Comparison of ENCODE assay signal across 9 mouse cellular contexts in genomic region chr2:80275136-80275535, GRCm38 (mm10). TPM values are rescaled to one million over a fixed set of nuclear protein-coding genes. Genes with fewer than 3 reads are reported as not detected.
DNase-seq lines count a peak whose midpoint lies in the region; ATAC-seq and TF ChIP-seq lines count a peak whose summit lies in the region.
"Had no signal": no experiment of that assay in that cellular context is flagged by ENCODE, and none has a peak within 500 bp of the region (broad histone marks: within the 10 kb centered on the region; RNA-seq: fewer than 3 reads in every experiment).

No protein-coding gene starts in this region.

- peak; percentile 67 for TF ChIP-seq CTCF in left cerebral cortex, adult 2 months (IDR thresholded peaks at IDR 0.05)

- H3K4me1 ChIP-seq in midbrain, embryonic 12.5 days: no peaks in the 10 kb centered on the region

- no peak overlapping the region for H3K4me3 ChIP-seq in left cerebral cortex, adult 2 months
- no peak overlapping the region for H3K4me3 ChIP-seq in midbrain, embryonic 12.5 days

- H3K36me3 ChIP-seq in midbrain, embryonic 12.5 days: no peaks in the 10 kb centered on the region

- DNase-seq in adrenal gland, postnatal 10 days: peak; percentile 47
- no peak for DNase-seq in adrenal gland, postnatal 4 days (ENCODE audit: low spot score in 2 of 2)
- DNase-seq in left cerebral cortex, adult 2 months (ENCODE audit: extremely low spot score in 1 of 2, low spot score in 2 of 2): peak; percentile 40 to 51
- no peak for DNase-seq in left cerebral cortex, adult 11 months (ENCODE audit: low spot score)
- peak; percentile 14 for DNase-seq in adrenal gland, postnatal 14 days
- DNase-seq in gastrocnemius, adult 18-20 months (ENCODE audit: low spot score): no peak

- no peaks in the 10 kb centered on the region for H3K27me3 ChIP-seq in midbrain, embryonic 12.5 days

- intact Hi-C loops in left cerebral cortex, adult 2 months (cut with DNase I): loop anchor here (5.0 kb wide), 1 partner anchor 763 kb away; no protein-coding TSS in a partner anchor

- 48% methylated on average over 2 of the region's 2 CpGs for WGBS in midbrain, embryonic 12.5 days

- H3K4me2 ChIP-seq in midbrain, embryonic 12.5 days (replicated peaks): no peak overlapping the region

- no peaks in the 10 kb centered on the region for H3K9me3 ChIP-seq in midbrain, embryonic 12.5 days

- ATAC-seq in hematopoietic stem cell, adult 5-6 weeks (replicated peaks in 1 of 2; ENCODE audit: insufficient read depth in 1 of 2, low FRiP score in 2 of 2, low TSS enrichment in 1 of 2, low read depth in 1 of 2, poor library complexity in 2 of 2, severe bottlenecking in 2 of 2): peak; percentile 59 to 66; a peak in 2 of 4 replicates
- 0 out of 2 replicates have a peak, but pooled peaks have one; percentile 39 for ATAC-seq in midbrain, embryonic 12.5 days (ENCODE audit: low FRiP score, low read depth)

- H3K27ac ChIP-seq in left cerebral cortex, adult 2 months: no peak overlapping the region
- H3K27ac ChIP-seq in midbrain, embryonic 12.5 days (replicated peaks): no peak overlapping the region

- no peak overlapping the region for H3K9ac ChIP-seq in midbrain, embryonic 12.5 days (replicated peaks)

RNA-seq across cellular contexts. Expression of gene Prdx6b, which starts 17.1 kb away (rescaled TPM):
- total RNA-seq in adrenal gland, postnatal 10 days (2021): not detected
- total RNA-seq in adrenal gland, postnatal 4 days (2021): not detected
- total RNA-seq in left cerebral cortex, adult 2 months (2021): not detected
- total RNA-seq in adrenal gland, postnatal 14 days (2021): not detected in 2 replicates
- not detected in 2 replicates for total RNA-seq in hematopoietic stem cell, adult 5-6 weeks (2017)
- polyA plus RNA-seq in midbrain, embryonic 12.5 days (2016; fragmentation: Nextera tagmentation; extraction: Ambion mirVana): not detected in 2 replicates
- total RNA-seq in gastrocnemius, adult 18-20 months (2021): not detected
- polyA plus RNA-seq: lung, embryonic 16.5 days had no signal

RNA-seq across cellular contexts. Expression of gene Dnajc10, which starts 40.1 kb away (rescaled TPM):
- total RNA-seq in adrenal gland, postnatal 10 days (2021): 10 to 100 TPM; 46.3 to 51.6 TPM
- 10 to 100 TPM; 68.5 to 74.9 TPM for total RNA-seq in adrenal gland, postnatal 4 days (2021)
- total RNA-seq in left cerebral cortex, adult 2 months (2021): 10 to 100 TPM; 66.2 to 70.1 TPM
- total RNA-seq in adrenal gland, postnatal 14 days (2021): 43.0 and 48.3 TPM in 2 replicates
- total RNA-seq in hematopoietic stem cell, adult 5-6 weeks (2017): 98.7 and 107 TPM in 2 replicates
- 89.7 and 90.8 TPM in 2 replicates for polyA plus RNA-seq in midbrain, embryonic 12.5 days (2016; fragmentation: Nextera tagmentation; extraction: Ambion mirVana)
- 10 to 100 TPM; 21.6 to 22.2 TPM for total RNA-seq in gastrocnemius, adult 18-20 months (2021)

Comparison
In these comparisons a context has a peak if more than half of its experiments do, and no peak if none do; other contexts are left out.
1. DNase-seq: peak in adrenal gland, postnatal 10 days (single experiment), left cerebral cortex, adult 2 months (2 of 2) and adrenal gland, postnatal 14 days (single experiment); none in adrenal gland, postnatal 4 days (0 of 2), left cerebral cortex, adult 11 months (single experiment) and gastrocnemius, adult 18-20 months (single experiment).